Mouse (Mus musculus): ENCODE results near the gene Supt3.

DNA sequence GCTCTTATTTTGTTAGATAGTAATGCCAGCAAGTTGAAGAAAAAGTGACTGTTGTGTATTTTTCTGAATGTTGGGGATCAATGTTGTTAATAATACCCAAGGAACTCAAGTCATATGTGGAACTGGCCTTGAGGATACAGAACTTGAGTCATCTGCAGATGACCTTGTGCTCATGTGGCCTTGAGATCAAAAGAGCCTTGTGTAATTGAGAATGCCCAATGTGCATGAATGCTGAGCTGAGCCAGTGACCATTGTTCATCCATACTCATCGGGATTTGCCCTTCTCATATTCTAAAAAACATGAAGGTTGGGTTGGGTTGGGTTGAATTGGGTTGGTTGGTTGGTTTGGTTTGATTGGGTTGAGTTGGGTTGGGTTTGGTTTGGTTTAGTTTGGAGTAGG is 252.2 kb downstream of the Supt3 start:
- no peak for TF ChIP-seq CTCF (IDR thresholded peaks at IDR 0.05; ENCODE audit: insufficient read depth, low read depth, low read length)
- no peak for TF ChIP-seq POLR2A (IDR thresholded peaks at IDR 0.05; ENCODE audit: insufficient read depth, low read depth, low read length)
